Mouse (Mus musculus) cerebellum, adult 2 months (tissue): ENCODE results near the gene Slc25a25.

Source experiments
- CTCF ChIP-seq: fragments of 200-500 bp; IDR thresholded peaks from 2 replicates; pipeline ENCODE4 v1.5.1; 2011; ENCODE audit warnings: low read depth, mild to moderate bottlenecking, control low read depth, low read length, moderate library complexity, borderline replicate concordance; ENCODE audit not compliant: insufficient read depth
- POLR2A ChIP-seq: fragments of 200-500 bp; IDR thresholded peaks from 2 replicates; pipeline ENCODE4 v1.6.1; 2011; ENCODE audit warnings: low read length, control low read depth, borderline replicate concordance; ENCODE audit not compliant: insufficient read depth

DNA sequence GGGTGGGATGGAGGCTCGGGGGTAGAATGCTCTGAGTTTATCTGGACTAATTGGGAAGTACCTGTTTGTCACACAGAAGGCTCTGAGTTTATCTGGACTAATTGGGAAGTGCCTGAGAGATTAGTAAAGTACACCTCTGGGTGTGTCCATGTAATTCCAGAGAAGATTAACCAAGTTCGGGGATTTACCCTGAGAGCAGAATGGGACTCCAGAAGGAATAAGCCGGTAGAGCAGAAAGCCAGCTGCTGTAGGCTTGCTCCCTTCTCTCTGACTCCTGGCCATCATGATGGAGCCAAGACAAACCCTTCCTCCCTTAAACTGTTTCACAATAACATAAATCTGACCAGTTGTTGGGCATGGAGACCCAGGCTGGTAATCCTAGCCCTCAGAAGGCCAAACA is 26.4 kb downstream of the Slc25a25 start:
- TF ChIP-seq CTCF (no peak), POLR2A (no peak)
